Mouse (Mus musculus) gastrocnemius, adult 2 months (tissue): ENCODE results near the gene Lhpp. TPM values are rescaled to one million over a fixed set of nuclear protein-coding genes. Genes with fewer than 3 reads are reported as not detected.
"Not testable (repeated sequence)": the region's sequence is repeated elsewhere in the genome, so short reads cannot be mapped to it uniquely, and the experiment has no call there.

Experiments
- DNase-seq: peaks from one replicate; pipeline ENCODE4 v3.0.0; 2022
- H3K27ac ChIP-seq: fragments of 200-600 bp; 2 replicates; pipeline ENCODE4 v1.8.1; 2022; ENCODE audit warnings: mild to moderate bottlenecking
- H3K4me3 ChIP-seq: fragments of 200-600 bp; 2 replicates; pipeline ENCODE4 v1.8.1; 2022; ENCODE audit warnings: mild to moderate bottlenecking, moderate library complexity
- CTCF ChIP-seq: fragments of 200-600 bp; IDR thresholded peaks from 2 replicates; pipeline ENCODE4 v1.8.1; 2022; ENCODE audit warnings: antibody characterized with exemption, mild to moderate bottlenecking, moderate library complexity
- intact Hi-C: fragments of 180-260 bp; cut with DNase I; formaldehyde crosslinking; loops from one replicate; pipeline ENCODE4 v1.15.1; 2025
- total RNA-seq, 2 experiments: library from RNA; stranded (reverse); gene quantifications; 2 replicates each; pipeline ENCODE4 v1.2.3; 2021

The Lhpp gene
- total RNA-seq, 2 experiments from 2014 or later = 10.8 to 11.1 TPM

DNA sequence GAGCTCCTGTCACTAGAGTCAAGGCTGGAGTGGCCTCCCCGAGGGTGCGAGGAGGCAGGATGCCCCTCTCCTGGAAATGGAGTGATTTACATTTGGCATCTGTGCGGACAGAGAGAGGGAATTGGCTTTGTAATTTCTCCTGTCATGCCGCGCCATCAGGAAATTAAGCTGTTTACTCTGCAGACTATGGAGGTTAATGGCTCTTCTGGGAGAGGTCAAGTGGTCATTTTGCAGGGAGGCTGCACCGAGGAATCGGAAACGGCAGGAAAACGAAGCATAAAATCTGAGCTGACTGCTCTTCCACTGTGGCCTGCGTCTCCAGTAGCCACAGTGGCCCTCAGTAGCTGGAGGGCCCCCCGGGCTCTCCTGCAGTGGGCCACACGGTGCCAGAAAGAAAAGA is 26.9 kb downstream of the Lhpp start:
- no peak overlapping the region for H3K27ac ChIP-seq
- DNase-seq = no peak
- TF ChIP-seq CTCF = no peak
- intact Hi-C loops = loop anchor here (5.0 to 10.0 kb wide), 2 partner anchors 35 to 62 kb away; partner anchors contain the start of gene Oat
- H3K4me3 ChIP-seq = no peak overlapping the region

DNA sequence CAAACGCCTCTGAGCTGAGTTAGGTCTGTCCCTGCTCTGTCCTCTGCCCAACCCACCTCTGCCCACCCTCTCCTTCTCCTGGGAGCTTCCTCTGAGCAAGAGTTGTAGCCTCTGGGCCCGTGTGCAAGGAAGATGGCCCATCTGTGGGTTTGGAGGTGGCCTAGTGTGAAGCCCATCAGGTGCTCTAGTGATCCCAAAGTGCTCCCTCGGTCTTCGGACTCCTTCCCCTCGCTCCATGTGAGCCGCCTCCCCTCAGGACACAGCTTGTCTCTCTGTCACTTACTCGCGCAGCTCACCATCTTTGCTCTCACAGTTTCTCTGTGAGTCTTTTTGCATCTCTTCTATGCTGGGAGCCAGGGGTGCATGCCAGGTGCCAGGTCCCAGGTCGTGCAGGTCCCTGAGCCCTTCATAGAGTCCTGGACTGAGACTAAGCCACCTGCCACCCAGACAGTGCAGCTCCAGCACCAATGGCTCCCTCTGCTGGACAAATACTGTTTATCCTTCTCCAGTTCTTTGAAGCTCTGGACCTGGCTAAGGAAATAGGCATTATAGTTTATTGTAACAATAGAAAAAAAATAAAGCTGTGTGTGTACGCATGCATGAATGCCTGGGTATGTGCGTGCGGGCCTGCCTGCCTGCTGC is 28.1 kb downstream of the Lhpp start:
- intact Hi-C loops = loop anchor here (2.0 to 10.0 kb wide), 3 partner anchors 36 to 412 kb away; partner anchors contain the start of gene Oat

DNA sequence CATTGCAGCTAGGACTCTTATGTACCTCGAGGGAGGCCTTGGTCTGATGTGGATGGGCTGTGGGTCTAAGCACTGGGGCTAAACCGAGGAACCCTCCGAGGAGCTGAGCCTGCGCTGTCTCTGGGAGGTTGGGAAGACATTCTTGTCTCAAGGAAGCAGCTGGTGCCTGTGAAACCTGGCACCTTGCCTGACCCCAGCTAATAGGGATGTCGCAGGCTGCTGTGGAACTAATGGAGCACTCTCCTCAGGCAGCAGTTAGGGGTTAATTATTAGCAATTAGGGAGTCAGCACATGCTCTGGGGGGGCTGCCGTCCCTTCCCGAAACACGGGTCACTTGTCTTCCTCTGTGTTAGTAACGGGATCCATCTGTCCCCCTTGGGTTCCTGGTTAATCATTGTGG is 30.5 kb downstream of the Lhpp start:
- DNase-seq = peak; percentile 64
- no peak overlapping the region for H3K27ac ChIP-seq
- no peak for TF ChIP-seq CTCF
- H3K4me3 ChIP-seq = no peak overlapping the region
- intact Hi-C loops = no loop called here

More for the DNA sequence above, 28.1 kb downstream of the Lhpp start:
- no peak overlapping the region for H3K4me3 ChIP-seq
- H3K27ac ChIP-seq = no peak overlapping the region
- peak; percentile 73 for DNase-seq
- TF ChIP-seq CTCF = peak; percentile 83

DNA sequence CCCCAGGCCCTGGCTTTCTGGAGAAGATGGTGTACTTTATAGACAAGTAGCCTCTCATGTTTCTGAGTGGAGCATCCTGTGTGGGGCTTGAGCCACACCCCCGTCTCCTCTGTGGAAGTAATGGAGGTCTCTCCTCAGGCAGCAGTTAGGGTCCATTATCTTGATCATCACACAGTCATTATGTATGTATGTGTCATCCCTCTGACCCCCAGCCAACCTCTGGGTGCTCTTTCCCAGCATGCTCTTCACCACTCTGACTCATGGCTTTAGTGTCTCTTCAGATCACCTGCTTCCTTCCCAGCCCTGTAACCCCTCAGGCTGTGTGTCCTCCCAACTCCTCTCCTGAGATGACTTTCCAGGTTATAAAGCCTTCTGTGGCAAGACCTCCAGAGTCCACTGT is 31.2 kb downstream of the Lhpp start:
- intact Hi-C loops = no loop called here
- H3K27ac ChIP-seq = no peak overlapping the region
- TF ChIP-seq CTCF = no peak
- peak; percentile 7 for DNase-seq
- H3K4me3 ChIP-seq = no peak overlapping the region

DNA sequence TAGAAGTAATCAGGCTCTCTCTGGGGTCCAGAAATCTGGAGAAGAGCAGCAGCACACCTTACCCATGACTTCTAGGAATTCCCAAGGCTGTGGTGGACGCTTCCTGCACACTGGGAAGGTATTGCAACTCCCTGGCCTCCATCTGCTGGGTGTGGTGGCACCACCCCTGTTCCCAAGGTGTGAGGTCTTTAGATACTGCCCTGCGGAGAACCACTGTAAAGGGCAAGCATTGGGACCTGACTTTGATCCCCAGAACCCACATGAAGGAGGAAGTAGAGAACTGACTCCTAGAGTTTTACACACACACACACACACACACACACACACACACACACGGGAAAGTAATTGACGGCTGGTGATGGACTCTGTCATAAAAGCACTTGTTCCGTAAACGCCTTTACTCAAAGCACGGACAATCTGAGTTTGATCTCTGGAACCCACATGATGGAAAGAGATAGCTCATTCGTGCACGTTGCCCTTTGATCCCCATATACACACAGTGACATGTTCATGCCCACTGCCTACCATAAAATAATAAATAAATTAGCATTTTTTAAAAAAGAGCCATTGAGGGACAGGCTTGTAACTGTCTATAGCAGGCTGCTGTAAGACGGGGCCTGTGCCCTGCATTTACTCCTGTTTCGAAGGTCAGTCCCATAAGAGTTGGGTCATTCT is 34.3 kb downstream of the Lhpp start:
- no peak for DNase-seq
- Histone ChIP-seq H3K27ac (no peak overlapping the region), H3K4me3 (no peak overlapping the region)
- TF ChIP-seq CTCF = no peak
- intact Hi-C loops = no loop called here

DNA sequence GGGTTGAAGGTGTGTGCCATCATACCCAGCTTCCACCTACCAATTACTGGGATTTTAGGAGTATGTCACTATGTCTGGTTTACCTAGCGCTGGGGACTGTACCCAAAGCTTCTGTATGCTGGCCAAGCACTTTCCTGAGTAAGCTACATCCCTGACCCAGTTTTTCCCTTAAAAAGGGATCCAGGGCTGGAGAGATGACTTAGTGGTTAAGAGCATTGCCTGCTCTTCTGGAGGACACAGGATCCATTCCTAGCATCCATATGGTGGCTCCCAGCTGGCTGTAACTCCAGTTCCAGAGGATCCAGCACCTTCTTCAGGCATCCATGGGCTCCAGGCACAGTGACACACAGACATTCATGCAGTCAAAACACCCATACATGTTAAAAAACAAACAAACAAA is 36.1 kb downstream of the Lhpp start:
- Histone ChIP-seq H3K4me3 (no peak overlapping the region), H3K27ac (no peak overlapping the region)
- no peak for TF ChIP-seq CTCF
- intact Hi-C loops = no loop called here
- DNase-seq = no peak

DNA sequence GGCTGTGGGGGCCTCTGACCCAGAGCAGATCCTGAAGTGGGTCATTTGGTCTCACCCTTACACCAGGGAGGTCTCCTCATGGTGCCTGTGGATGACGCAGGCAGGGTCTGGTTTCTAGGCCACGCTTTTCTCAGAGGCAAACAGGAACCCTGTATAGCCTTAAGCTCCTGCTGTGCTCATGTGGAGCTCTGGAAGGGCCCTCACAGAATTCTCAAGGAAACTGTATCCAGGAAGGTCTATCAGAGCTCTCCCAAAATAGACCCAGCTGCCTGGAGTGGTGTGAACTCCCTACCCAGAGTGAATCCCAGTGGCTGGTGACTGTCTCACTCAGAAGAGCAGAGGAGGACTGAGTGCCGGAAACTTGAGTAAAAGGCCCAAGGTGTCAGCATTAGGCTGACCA is 44.0 kb downstream of the Lhpp start:
- intact Hi-C loops = no loop called here
- no peak overlapping the region for H3K4me3 ChIP-seq
- no peak for TF ChIP-seq CTCF
- DNase-seq = peak; percentile 72
- H3K27ac ChIP-seq = peak overlapping the region; percentile 88

DNA sequence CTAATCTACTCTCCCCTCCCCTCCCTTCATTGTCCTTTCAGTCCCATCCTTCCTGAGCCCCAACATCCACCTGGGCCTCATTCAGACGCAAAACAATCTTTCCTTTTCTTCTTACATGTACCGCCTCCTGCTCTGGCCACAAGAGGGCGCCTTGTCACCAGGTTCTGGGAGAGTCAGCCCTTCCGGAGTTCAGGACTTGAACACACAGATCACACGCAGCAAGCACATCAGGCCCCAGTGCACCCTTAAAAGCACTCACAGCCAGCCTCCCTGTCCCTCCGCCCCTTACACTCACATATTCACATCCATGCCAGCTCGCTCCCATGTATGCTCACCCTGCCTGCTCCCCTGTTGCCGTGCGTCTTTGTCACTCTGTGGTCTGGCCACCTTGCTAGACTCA is 45.6 kb downstream of the Lhpp start:
- Histone ChIP-seq H3K4me3 (peak overlapping the region; percentile 11; the same call in 1 of the 2 replicates), H3K27ac (peak overlapping the region; percentile 88)
- TF ChIP-seq CTCF = peak; percentile 92
- intact Hi-C loops = loop anchor here (1.0 to 5.0 kb wide), 5 partner anchors 16 to 242 kb away; partner anchors contain the start of genes Eef1akmt2 and Fam53b
- peak; percentile 93 for DNase-seq

DNA sequence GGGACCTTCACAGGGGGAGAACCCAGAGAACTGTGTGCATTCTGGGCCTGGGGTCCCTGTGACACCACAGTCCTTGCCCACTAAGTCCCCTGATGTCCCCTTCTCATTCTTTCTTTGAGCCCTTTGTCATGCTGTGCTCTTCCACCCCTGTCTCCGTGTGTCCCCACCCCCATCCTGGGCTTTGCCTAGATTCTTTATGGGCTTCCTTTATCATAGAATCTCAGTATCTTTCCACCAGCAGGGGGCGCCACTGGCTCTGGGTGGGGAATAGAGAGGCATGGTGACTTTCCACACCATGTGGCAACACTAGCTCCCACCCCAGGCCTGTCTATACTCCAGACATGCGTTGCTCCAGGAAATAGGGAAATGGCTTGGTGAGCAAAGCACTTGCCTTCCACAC is 46.1 kb downstream of the Lhpp start:
- peak; percentile 94 for DNase-seq
- peak overlapping the region; percentile 88 for H3K27ac ChIP-seq
- intact Hi-C loops = loop anchor here (1.0 to 5.0 kb wide), 5 partner anchors 16 to 242 kb away; partner anchors contain the start of genes Eef1akmt2 and Fam53b
- H3K4me3 ChIP-seq = peak overlapping the region; percentile 11; the same call in 1 of the 2 replicates
- peak; percentile 82 for TF ChIP-seq CTCF

DNA sequence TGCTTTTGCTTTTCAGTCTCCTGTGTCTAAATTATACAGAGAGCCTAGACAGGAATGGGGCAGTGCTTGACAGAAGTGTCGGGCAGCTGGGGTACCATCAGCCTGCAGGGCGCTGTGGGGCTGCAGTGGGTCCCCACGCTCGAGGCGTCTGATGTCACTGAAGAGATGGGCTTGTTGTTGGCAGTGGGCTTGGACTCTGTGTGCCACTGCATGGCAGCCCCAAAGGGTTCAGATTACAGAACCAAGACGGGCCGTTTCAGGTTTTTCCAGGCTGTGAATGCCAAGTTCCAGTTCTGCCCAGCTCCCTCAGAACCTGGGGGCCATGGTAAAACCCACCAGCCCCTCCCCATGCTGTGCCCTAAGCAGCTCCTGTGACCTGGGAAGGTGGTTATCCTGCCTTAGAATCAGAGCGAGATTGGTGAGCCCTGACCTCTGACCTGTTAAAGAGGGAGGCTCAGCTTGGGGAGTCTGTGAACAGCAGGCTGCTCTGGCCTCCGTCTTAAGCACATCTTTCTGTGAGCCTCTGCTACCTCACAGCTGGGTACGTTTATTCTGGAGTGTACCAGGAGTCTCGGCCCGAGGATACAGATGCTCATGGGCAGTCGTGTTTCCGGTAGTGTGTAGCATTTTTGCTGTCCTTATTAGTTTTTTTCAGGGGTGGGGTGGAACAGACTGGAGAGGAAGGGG is 47.1 kb downstream of the Lhpp start:
- Histone ChIP-seq H3K27ac (peak overlapping the region; percentile 88), H3K4me3 (peak overlapping the region; percentile 11; the same call in 1 of the 2 replicates)
- DNase-seq = no peak
- TF ChIP-seq CTCF = no peak
- intact Hi-C loops = loop anchor here (2.0 to 5.0 kb wide), 2 partner anchors 75 to 195 kb away; partner anchors contain the start of gene Eef1akmt2

DNA sequence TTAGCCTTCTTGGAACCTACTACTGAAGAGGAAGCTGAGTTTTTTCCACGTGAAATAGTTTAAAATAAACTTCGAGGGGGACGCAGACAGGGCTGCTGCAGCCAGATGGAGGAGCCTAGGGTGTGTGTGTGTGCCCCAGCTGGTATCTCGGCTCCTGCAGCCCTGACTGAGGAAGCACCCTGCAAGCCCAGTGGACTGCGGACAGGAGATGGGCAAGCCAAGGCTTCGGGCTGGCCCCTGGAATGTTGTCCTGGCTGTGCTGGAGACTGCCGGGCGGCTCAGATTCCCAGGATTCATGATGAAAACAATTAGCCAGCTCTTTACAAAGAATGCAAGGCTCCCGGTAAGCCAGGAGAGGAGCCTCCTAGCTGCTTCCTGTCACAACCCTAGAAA is 47.6 kb downstream of the Lhpp start:
- H3K4me3 ChIP-seq = peak overlapping the region; percentile 11; the same call in 1 of the 2 replicates
- DNase-seq = peak; percentile 57
- H3K27ac ChIP-seq = peak overlapping the region; percentile 88
- no peak for TF ChIP-seq CTCF
- intact Hi-C loops = loop anchor here (5.0 kb wide), 1 partner anchor 74 kb away; no protein-coding TSS in a partner anchor

DNA sequence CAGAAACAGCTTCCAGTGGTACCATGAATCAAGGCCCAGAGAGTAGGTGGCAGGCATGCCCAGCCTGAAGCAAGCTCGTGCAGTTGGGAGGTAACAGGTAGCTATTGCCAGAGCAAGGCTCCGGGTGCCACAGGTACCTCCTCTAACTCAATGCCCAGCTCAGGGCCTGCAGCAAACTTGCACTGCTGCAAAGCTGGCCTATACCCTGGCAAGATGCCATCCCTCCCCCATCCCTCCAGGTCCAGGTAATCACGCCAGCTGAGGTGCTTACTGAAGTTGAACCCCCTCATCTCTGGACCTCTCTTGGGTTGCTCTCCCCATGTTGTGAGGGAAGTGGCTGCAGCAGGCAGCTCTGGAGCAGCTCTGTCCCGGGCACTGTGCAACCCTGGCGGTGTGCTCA is 48.2 kb downstream of the Lhpp start:
- H3K4me3 ChIP-seq = no peak overlapping the region
- intact Hi-C loops = loop anchor here (1.0 to 5.0 kb wide), 2 partner anchors 9 to 74 kb away; no protein-coding TSS in a partner anchor
- no peak for DNase-seq
- H3K27ac ChIP-seq = peak overlapping the region; percentile 88
- no peak for TF ChIP-seq CTCF

DNA sequence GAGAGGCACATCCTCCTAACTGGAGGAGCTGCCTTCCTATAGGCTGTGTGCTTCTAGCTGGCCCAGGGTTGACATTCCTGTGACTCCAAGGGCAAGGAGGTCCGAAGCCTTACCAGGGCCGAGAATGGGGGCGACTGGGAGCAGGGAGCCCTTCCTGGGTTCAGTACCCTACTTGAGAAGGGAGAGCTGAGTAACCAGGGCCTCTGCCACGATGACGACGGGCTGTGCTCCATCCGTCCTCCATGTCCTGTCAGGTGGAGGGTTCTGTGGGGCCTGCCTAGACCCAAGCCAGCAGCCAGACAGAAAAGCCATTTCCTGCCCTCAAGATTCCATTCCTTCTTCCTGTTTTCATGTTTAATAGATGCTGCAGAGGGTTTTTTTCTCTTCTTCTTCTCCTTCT is 49.2 kb downstream of the Lhpp start:
- intact Hi-C loops = loop anchor here (1.0 to 5.0 kb wide), 2 partner anchors 8 to 73 kb away; no protein-coding TSS in a partner anchor
- peak; percentile 33 for DNase-seq
- Histone ChIP-seq H3K4me3 (no peak overlapping the region), H3K27ac (peak overlapping the region; percentile 88)
- TF ChIP-seq CTCF = no peak

DNA sequence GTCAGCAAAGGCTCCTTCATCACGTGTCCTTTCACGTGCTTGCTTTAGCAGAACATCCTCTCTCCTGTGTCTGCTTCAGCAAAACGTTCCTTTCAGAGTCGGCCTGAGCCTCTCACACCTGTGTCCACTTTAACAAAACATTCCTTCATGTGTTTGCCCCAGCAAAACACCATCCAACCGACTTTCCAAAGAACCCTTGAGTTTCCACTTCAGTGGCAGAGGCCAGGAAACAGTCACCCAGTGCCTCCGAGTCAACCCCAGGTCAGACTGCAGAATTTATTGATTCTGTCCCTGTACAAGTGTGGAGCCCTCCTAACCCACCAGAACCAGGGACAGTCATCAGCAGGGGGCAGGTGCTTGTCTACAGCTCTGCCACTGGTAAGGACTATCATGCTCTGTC is 52.4 kb downstream of the Lhpp start:
- H3K27ac ChIP-seq, DNase-seq, H3K4me3 ChIP-seq, intact Hi-C loops: not testable (repeated sequence)
